12 mouse cellular contexts compared by ENCODE assay signal in genomic region chr17:78401713-78402112, GRCm38 (mm10). TPM values are rescaled to one million over a fixed set of nuclear protein-coding genes. Genes with fewer than 3 reads are reported as not detected.
A peak's percentile ranks its signal among the peaks of the same experiment; 100 is the strongest.
DNase-seq lines count a peak whose midpoint lies in the region; ATAC-seq and TF ChIP-seq lines count a peak whose summit lies in the region.
"Had no signal": no experiment of that assay in that cellular context is flagged by ENCODE, and none has a peak within 500 bp of the region (broad histone marks: within the 10 kb centered on the region; RNA-seq: fewer than 3 reads in every experiment).

No protein-coding gene starts in this region.

- peaks cover 20% of the 10 kb centered on the region for H3K4me1 ChIP-seq in heart, embryonic 16.5 days (ENCODE audit: control insufficient read depth, insufficient read depth, low read length)
- H3K4me1 ChIP-seq in midbrain, postnatal 0 days (ENCODE audit: insufficient read depth, low read length), result no peaks in the 10 kb centered on the region
- H3K4me1 ChIP-seq in midbrain, embryonic 10.5 days, result peaks cover 8% of the 10 kb centered on the region
- H3K4me1 ChIP-seq in intestine, embryonic 15.5 days (replicated peaks), result peaks cover 19% of the 10 kb centered on the region
- peaks cover 32% of the 10 kb centered on the region for H3K4me1 ChIP-seq in small intestine, adult 2 months (ENCODE audit: control insufficient read depth, insufficient read depth, insufficient read length, low read length)
- H3K4me1 ChIP-seq: limb, embryonic 15.5 days had no signal

- H3K4me3 ChIP-seq in heart, embryonic 16.5 days (ENCODE audit: low read length), result no peak overlapping the region
- H3K4me3 ChIP-seq in midbrain, postnatal 0 days (ENCODE audit: low read depth, low read length), result no peak overlapping the region
- no peak overlapping the region for H3K4me3 ChIP-seq in midbrain, embryonic 10.5 days
- no peak overlapping the region for H3K4me3 ChIP-seq in intestine, embryonic 15.5 days (replicated peaks)
- no peak overlapping the region for H3K4me3 ChIP-seq in small intestine, adult 2 months (ENCODE audit: low read depth, low read length)
- H3K4me3 ChIP-seq: heart, embryonic 13.5 days; limb, embryonic 15.5 days had no signal

- intact Hi-C loops in heart, postnatal 14 days (cut with DNase I), result no loop called here

- 47% methylated on average over 4 of the region's 4 CpGs for WGBS in heart, embryonic 16.5 days
- 38% methylated on average over 4 of the region's 4 CpGs for WGBS in midbrain, postnatal 0 days
- WGBS in midbrain, embryonic 10.5 days, result 54% methylated on average over 4 of the region's 4 CpGs
- 43% methylated on average over 4 of the region's 4 CpGs for WGBS in intestine, embryonic 15.5 days
- WGBS in small intestine, adult 2 months, result 18% methylated on average over 4 of the region's 4 CpGs

- H3K4me2 ChIP-seq in heart, embryonic 16.5 days (ENCODE audit: low read depth, low read length), result no peak overlapping the region
- no peak overlapping the region for H3K4me2 ChIP-seq in midbrain, postnatal 0 days (ENCODE audit: low read depth, low read length, poor library complexity, severe bottlenecking)
- no peak overlapping the region for H3K4me2 ChIP-seq in intestine, embryonic 15.5 days (replicated peaks)
- H3K4me2 ChIP-seq: heart, embryonic 13.5 days; limb, embryonic 15.5 days had no signal

- no peaks in the 10 kb centered on the region for H3K9me3 ChIP-seq in heart, embryonic 16.5 days (replicated peaks; ENCODE audit: control insufficient read depth, low read length)
- no peaks in the 10 kb centered on the region for H3K9me3 ChIP-seq in midbrain, postnatal 0 days (ENCODE audit: low read length)
- no peaks in the 10 kb centered on the region for H3K9me3 ChIP-seq in midbrain, embryonic 10.5 days (replicated peaks)
- H3K9me3 ChIP-seq in intestine, embryonic 15.5 days, result no peaks in the 10 kb centered on the region
- H3K9me3 ChIP-seq: heart, embryonic 13.5 days; limb, embryonic 15.5 days had no signal

- H3K36me3 ChIP-seq in heart, embryonic 16.5 days (ENCODE audit: control insufficient read depth, insufficient read depth), result peaks cover 20% of the 10 kb centered on the region; the same call in 1 of the 2 replicates
- peaks cover 7% of the 10 kb centered on the region for H3K36me3 ChIP-seq in midbrain, postnatal 0 days (ENCODE audit: insufficient read depth, low read length)
- peaks cover 57% of the 10 kb centered on the region for H3K36me3 ChIP-seq in midbrain, embryonic 10.5 days
- peaks cover 10% of the 10 kb centered on the region; the same call in 1 of the 2 replicates for H3K36me3 ChIP-seq in intestine, embryonic 15.5 days
- peaks cover 26% of the 10 kb centered on the region for H3K36me3 ChIP-seq in small intestine, adult 2 months (ENCODE audit: control insufficient read depth, insufficient read depth, low read length)

- no peak for DNase-seq in heart, postnatal 14 days
- DNase-seq in midbrain, postnatal 0 days (ENCODE audit: low spot score), result peak; percentile 23
- DNase-seq in midbrain, embryonic 10.5 days (ENCODE audit: low spot score), result no peak
- DNase-seq in thymus, adult 18-20 months, result no peak
- DNase-seq: right cerebral cortex, postnatal 4 days; thymus, postnatal 14 days had no signal

- H3K27ac ChIP-seq in heart, embryonic 16.5 days (ENCODE audit: low read length), result no peak overlapping the region
- H3K27ac ChIP-seq in midbrain, postnatal 0 days (ENCODE audit: low read depth, low read length), result no peak overlapping the region
- no peak overlapping the region for H3K27ac ChIP-seq in midbrain, embryonic 10.5 days (replicated peaks)
- H3K27ac ChIP-seq in intestine, embryonic 15.5 days, result 0 out of 2 replicates have a peak overlapping the region, but pooled peaks have one; percentile 45
- peak overlapping the region; percentile 93 for H3K27ac ChIP-seq in small intestine, adult 2 months (ENCODE audit: insufficient read depth, low read depth, low read length)
- H3K27ac ChIP-seq: heart, embryonic 13.5 days; limb, embryonic 15.5 days had no signal

- peak; percentile 17; the same call in 1 of the 2 replicates for ATAC-seq in heart, embryonic 16.5 days (replicated peaks; ENCODE audit: extremely low read depth, insufficient read depth, low FRiP score)
- no peak for ATAC-seq in midbrain, postnatal 0 days (ENCODE audit: low FRiP score)
- ATAC-seq in intestine, embryonic 15.5 days, result peak; percentile 46
- ATAC-seq in megakaryocyte-erythroid progenitor cell, adult 5-6 weeks (replicated peaks; ENCODE audit: low FRiP score, low TSS enrichment, poor library complexity, severe bottlenecking), result no peak

- no peak for TF ChIP-seq CTCF in midbrain, postnatal 0 days (IDR thresholded peaks at IDR 0.05)
- no peak for TF ChIP-seq CTCF in small intestine, adult 2 months (IDR thresholded peaks at IDR 0.05; ENCODE audit: extremely low read depth, insufficient read length, insufficient replicate concordance, low read depth, low read length)

- no peaks in the 10 kb centered on the region for H3K27me3 ChIP-seq in heart, embryonic 16.5 days (ENCODE audit: control insufficient read depth, insufficient read depth, low read length)
- H3K27me3 ChIP-seq in midbrain, postnatal 0 days (ENCODE audit: insufficient read depth, low read length), result no peaks in the 10 kb centered on the region
- no peaks in the 10 kb centered on the region for H3K27me3 ChIP-seq in midbrain, embryonic 10.5 days (ENCODE audit: low read depth, poor library complexity, severe bottlenecking)
- H3K27me3 ChIP-seq in intestine, embryonic 15.5 days (replicated peaks), result no peaks in the 10 kb centered on the region
- H3K27me3 ChIP-seq in small intestine, adult 2 months (ENCODE audit: control insufficient read depth, insufficient read depth, low read length), result no peaks in the 10 kb centered on the region
- H3K27me3 ChIP-seq: heart, embryonic 13.5 days; limb, embryonic 15.5 days had no signal

- no peak overlapping the region for H3K9ac ChIP-seq in heart, embryonic 16.5 days (ENCODE audit: low read length)
- no peak overlapping the region for H3K9ac ChIP-seq in midbrain, postnatal 0 days (replicated peaks; ENCODE audit: low read length, poor library complexity, severe bottlenecking)
- H3K9ac ChIP-seq in intestine, embryonic 15.5 days, result no peak overlapping the region
- H3K9ac ChIP-seq: heart, embryonic 13.5 days; limb, embryonic 15.5 days had no signal

- TF ChIP-seq POLR2A in small intestine, adult 2 months (IDR thresholded peaks at IDR 0.05; ENCODE audit: low read depth, low read length), result no peak

RNA-seq across cellular contexts. Expression of gene Fez2, which starts 16.2 kb away (rescaled TPM):
- polyA plus RNA-seq in heart, embryonic 16.5 days (2015; fragmentation: Nextera tagmentation; extraction: Ambion mirVana), result 55.4 and 62.9 TPM in 2 replicates
- total RNA-seq in heart, postnatal 14 days (2021), result 10 to 100 TPM; 76.4 to 83.3 TPM
- 46.2 and 51.6 TPM in 2 replicates for total RNA-seq in midbrain, postnatal 0 days (2014; rRNA removed)
- 60.4 and 66.5 TPM in 2 replicates for polyA plus RNA-seq in midbrain, postnatal 0 days (2015; fragmentation: Nextera tagmentation; extraction: Ambion mirVana)
- 43.5 and 50.3 TPM in 2 replicates for polyA plus RNA-seq in midbrain, embryonic 10.5 days (2016; fragmentation: Nextera tagmentation; extraction: Ambion mirVana)
- polyA plus RNA-seq in intestine, embryonic 15.5 days (2015; fragmentation: Nextera tagmentation; extraction: Ambion mirVana), result 37.1 and 42.7 TPM in 2 replicates
- polyA plus RNA-seq in small intestine, adult 2 months (2012; rRNA removed), result 13.8 and 31.7 TPM in 2 replicates
- total RNA-seq in megakaryocyte-erythroid progenitor cell, adult 5-6 weeks (2014; fragmentation: Nextera tagmentation), result 7.3 and 8.8 TPM in 2 replicates
- 14.7 and 17.6 TPM in 2 replicates for total RNA-seq in megakaryocyte-erythroid progenitor cell, adult 5-6 weeks (2017)

Comparison
In these comparisons a context has a peak if more than half of its experiments do, and no peak if none do; other contexts are left out.
1. ATAC-seq: peak in heart, embryonic 16.5 days (single experiment) and intestine, embryonic 15.5 days (single experiment); none in midbrain, postnatal 0 days (single experiment) and megakaryocyte-erythroid progenitor cell, adult 5-6 weeks (single experiment).
2. H3K27ac ChIP-seq: peak in intestine, embryonic 15.5 days (single experiment) and small intestine, adult 2 months (single experiment); none in heart, embryonic 16.5 days (single experiment), midbrain, postnatal 0 days (single experiment) and midbrain, embryonic 10.5 days (single experiment).